Mouse (Mus musculus) stomach, postnatal 0 days (tissue): ENCODE measurements around the gene Hesx1.

Experiments
- CTCF ChIP-seq: IDR thresholded peaks from 2 replicates; pipeline ENCODE4 v1.5.1; 2016; ENCODE audit warnings: antibody characterized with exemption, low read depth, mild to moderate bottlenecking, moderate library complexity
- EP300 ChIP-seq: optimal IDR thresholded peaks from 2 replicates; pipeline ENCODE3; 2016; ENCODE audit warnings: antibody characterized with exemption

GRCm38 (mm10) chr14:26994211-26994741 lies at the start of gene Hesx1:
- TF ChIP-seq CTCF (peak; percentile 46), EP300 (no peak)
